Mouse (Mus musculus): Measurements from ENCODE around the gene Chgb. TPM values are rescaled to one million over a fixed set of nuclear protein-coding genes. Genes with fewer than 3 reads are reported as not detected.
A peak's percentile ranks its signal among the peaks of the same experiment; 100 is the strongest.

The Chgb gene
- 100 to 1,000 TPM; 285 to 291 TPM for total RNA-seq (2021)
- long read RNA-seq, experiment 1, transcript Chgb-201 (5 exons, 2,740 nt) = major isoform, 373 of 449 reads
- long read RNA-seq, experiment 1, partial matches to known transcripts = 68 of 449 reads
- long read RNA-seq, experiment 1, other reads (novel, unspliced or antisense) = 8 of 449 reads
- long read RNA-seq, experiment 2, transcript Chgb-201 (5 exons, 2,740 nt) = major isoform, 229 of 277 reads
- long read RNA-seq, experiment 2, partial matches to known transcripts = 41 of 277 reads
- long read RNA-seq, experiment 2, other reads (novel, unspliced or antisense) = 7 of 277 reads

DNA sequence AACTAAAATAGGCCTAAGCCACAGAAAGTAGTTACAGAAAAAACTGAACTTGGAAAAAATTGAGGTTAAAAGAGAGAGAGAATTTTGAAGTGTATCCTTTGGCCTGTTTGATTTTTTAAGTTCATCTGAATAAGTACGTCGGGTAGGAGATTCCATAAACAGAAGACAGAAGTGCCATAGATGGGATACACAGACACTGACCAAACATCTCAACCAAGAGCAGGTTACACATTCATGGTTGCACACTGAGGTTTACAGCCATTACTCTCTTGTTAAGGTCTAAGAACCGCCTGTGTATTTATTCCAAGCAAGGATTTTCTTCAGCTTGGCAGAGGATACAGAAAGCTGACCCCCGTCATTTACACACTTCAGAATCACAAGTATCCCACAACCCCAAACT lies at the start of gene Chgb:
Gene Chgb, plus strand, starts transcription at position 301 of the 400 bp plus-strand sequence.
- Histone ChIP-seq H3K27ac (peak within 1 kb of the TSS; percentile 92), H3K4me3 (peak within 1 kb of the TSS; percentile 68)
- intact Hi-C loops (cut with DNase I) = loop anchor here (1.0 to 10.0 kb wide), 6 partner anchors 24 to 268 kb away; no protein-coding TSS in a partner anchor
- no peak for DNase-seq (ENCODE audit: extremely low spot score in 1 of 2, low spot score in 2 of 2)
- TF ChIP-seq CTCF (IDR thresholded peaks at IDR 0.05) = no peak

GRCm38 (mm10) chr2:132732940-132733339 lies 48.1 kb upstream of the Chgb start:
- DNase-seq (ENCODE audit: extremely low spot score in 1 of 2, low spot score in 2 of 2) = no peak
- Histone ChIP-seq H3K4me3 (no peak overlapping the region), H3K27ac (peak overlapping the region; percentile 67; the same call in 1 of the 2 replicates)
- intact Hi-C loops (cut with DNase I) = no loop called here
- no peak for TF ChIP-seq CTCF (IDR thresholded peaks at IDR 0.05)

GRCm38 (mm10) chr2:132733603-132734573 lies 47.2 kb upstream of the Chgb start:
- TF ChIP-seq CTCF (IDR thresholded peaks at IDR 0.05) = no peak
- intact Hi-C loops (cut with DNase I) = no loop called here
- Histone ChIP-seq H3K4me3 (no peak overlapping the region), H3K27ac (peak overlapping the region; percentile 67)
- DNase-seq (ENCODE audit: extremely low spot score in 1 of 2, low spot score in 2 of 2) = no peak

DNA sequence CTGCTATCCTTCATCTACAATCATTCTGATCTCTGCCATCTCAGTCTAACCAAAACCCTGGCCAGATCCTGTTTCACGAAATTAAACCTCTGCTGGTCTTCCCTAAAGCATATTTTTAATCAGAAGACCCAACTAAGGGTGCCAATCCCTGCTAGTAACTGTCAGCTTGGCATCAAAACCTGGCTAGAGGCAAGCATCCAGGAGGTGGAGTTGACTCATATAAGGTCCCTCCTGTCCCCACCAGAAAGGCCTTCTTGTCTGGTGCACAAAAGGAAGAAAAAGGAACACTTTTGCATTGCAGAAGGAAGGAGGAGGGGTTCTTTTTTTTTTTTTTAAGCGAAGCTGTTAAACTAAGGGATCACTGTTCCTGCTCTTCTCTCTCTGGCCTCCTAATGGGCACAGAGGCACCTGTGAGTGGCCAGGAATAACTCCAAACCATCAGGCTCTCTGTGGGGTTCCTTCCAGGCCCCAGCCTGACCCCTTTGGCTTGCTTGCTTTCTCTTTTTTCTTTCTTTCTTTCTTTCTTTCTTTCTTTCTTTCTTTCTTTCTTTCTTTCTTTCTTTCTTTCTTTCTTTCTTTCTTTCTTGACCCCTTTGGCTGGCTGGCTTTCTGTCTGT lies 42.2 kb upstream of the Chgb start:
- intact Hi-C loops (cut with DNase I) = no loop called here
- DNase-seq (ENCODE audit: extremely low spot score in 1 of 2, low spot score in 2 of 2) = no peak
- H3K27ac ChIP-seq = 0 out of 2 replicates have a peak overlapping the region, but pooled peaks have one; percentile 32
- TF ChIP-seq CTCF (IDR thresholded peaks at IDR 0.05) = no peak
- H3K4me3 ChIP-seq = no peak overlapping the region

DNA sequence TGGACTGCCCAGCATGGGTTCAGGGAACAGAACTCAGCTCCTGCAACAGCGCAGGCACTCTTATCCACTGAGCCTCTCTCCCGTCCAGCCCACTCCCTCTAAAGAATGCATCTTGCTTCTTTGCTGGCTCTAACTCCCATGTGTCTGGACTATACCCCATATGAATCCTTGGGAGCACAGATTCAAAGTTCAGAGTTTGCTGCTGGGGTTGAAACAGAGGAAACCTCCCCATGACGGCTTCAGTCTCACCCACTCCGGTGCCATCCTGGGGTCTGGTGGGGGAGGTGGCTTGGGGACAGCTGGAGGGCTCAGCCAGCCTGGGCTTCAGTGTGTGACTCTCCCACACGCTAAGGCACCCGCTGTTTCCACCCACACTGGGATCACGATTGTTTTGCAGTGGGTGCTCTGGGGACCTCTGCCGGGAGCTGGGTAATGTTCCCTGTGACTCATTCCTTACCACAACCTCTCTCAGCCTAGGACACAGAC lies 39.2 kb upstream of the Chgb start:
- intact Hi-C loops (cut with DNase I) = loop anchor here (5.0 kb wide), 1 partner anchor 40 kb away; the partner anchor contains the start of gene Chgb
- DNase-seq (ENCODE audit: extremely low spot score in 1 of 2, low spot score in 2 of 2) = peak; percentile 67 to 69
- no peak overlapping the region for H3K4me3 ChIP-seq
- peak; percentile 23 for TF ChIP-seq CTCF (IDR thresholded peaks at IDR 0.05)
- H3K27ac ChIP-seq = peak overlapping the region; percentile 38

GRCm38 (mm10) chr2:132744866-132745265 lies 36.2 kb upstream of the Chgb start:
- TF ChIP-seq CTCF (IDR thresholded peaks at IDR 0.05) = no peak
- intact Hi-C loops (cut with DNase I) = loop anchor here (5.0 kb wide), 1 partner anchor 37 kb away; the partner anchor contains the start of gene Chgb
- no peak overlapping the region for H3K27ac ChIP-seq
- no peak overlapping the region for H3K4me3 ChIP-seq
- no peak for DNase-seq (ENCODE audit: extremely low spot score in 1 of 2, low spot score in 2 of 2)

GRCm38 (mm10) chr2:132746108-132746507 lies 35.0 kb upstream of the Chgb start:
- TF ChIP-seq CTCF (IDR thresholded peaks at IDR 0.05) = no peak
- DNase-seq (ENCODE audit: extremely low spot score in 1 of 2, low spot score in 2 of 2) = no peak
- intact Hi-C loops (cut with DNase I) = no loop called here
- no peak overlapping the region for H3K4me3 ChIP-seq
- peak overlapping the region; percentile 36; the same call in 1 of the 2 replicates for H3K27ac ChIP-seq

DNA sequence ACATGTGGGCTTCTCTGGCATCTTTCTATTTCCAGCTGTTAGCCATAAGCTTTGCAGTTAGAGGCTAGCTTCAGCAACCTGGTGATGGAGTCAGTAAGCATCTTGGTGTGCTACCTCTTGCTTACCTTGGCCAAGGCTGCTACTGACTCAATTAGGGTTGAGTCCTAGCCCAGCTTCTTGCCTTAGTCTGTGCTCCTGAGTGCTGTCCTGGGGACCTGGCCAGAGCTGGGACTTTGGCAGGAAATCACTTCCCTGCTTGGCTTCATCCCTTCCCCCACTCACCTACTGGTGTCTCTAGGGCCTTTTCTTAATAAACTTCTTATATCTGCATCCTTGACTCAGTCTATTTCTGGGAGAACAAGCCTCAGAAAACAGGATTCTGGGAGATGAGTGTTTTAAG lies 30.4 kb upstream of the Chgb start:
- no peak overlapping the region for H3K4me3 ChIP-seq
- intact Hi-C loops (cut with DNase I) = no loop called here
- TF ChIP-seq CTCF (IDR thresholded peaks at IDR 0.05) = no peak
- H3K27ac ChIP-seq = no peak overlapping the region; the same call in 1 of the 2 replicates
- DNase-seq (ENCODE audit: extremely low spot score in 1 of 2, low spot score in 2 of 2) = no peak

- DNase-seq (ENCODE audit: extremely low spot score in 1 of 2, low spot score in 2 of 2) = peak; percentile 23 to 30
- peak overlapping the region; percentile 65 for H3K27ac ChIP-seq
- TF ChIP-seq CTCF (IDR thresholded peaks at IDR 0.05) = no peak
- intact Hi-C loops (cut with DNase I) = no loop called here
- H3K4me3 ChIP-seq = no peak overlapping the region
Observed at GRCm38 (mm10) chr2:132751141-132752066, 29.7 kb upstream of the Chgb start.

DNA sequence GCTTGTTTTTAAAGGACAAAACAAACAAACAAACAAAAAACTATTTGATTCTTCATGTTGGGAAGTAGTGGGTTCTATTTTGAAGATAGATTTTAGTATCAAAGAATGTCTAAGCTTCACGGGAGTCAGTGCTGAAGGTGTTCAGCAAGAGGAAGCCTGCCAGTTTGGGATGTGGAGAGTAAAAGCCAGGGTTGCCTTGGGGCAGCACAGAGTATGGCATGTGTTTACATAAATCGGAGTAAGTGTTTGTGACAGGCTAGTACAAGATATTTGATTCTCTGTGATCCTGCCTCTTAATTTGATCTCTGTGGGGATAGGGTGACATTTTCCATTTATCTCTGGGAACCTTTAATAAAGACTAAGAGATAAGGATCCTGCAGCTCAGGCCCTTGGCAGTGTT lies 28.7 kb upstream of the Chgb start:
- no peak for TF ChIP-seq CTCF (IDR thresholded peaks at IDR 0.05)
- Histone ChIP-seq H3K4me3 (no peak overlapping the region), H3K27ac (no peak overlapping the region)
- no peak for DNase-seq (ENCODE audit: extremely low spot score in 1 of 2, low spot score in 2 of 2)
- intact Hi-C loops (cut with DNase I) = no loop called here

Data from left cerebral cortex, adult 2 months (tissue).